31 mouse cellular contexts compared by ENCODE assay signal in genomic region chr1:42723769-42724300, GRCm38 (mm10). TPM values are rescaled to one million over a fixed set of nuclear protein-coding genes. Genes with fewer than 3 reads are reported as not detected.
"Had no signal": no experiment of that assay in that cellular context is flagged by ENCODE, and none has a peak within 500 bp of the region (broad histone marks: within the 10 kb centered on the region; RNA-seq: fewer than 3 reads in every experiment).

No protein-coding gene starts in this region.

- H3K4me2 ChIP-seq: heart, embryonic 12.5 days; hindbrain, embryonic 12.5 days; hindbrain, embryonic 14.5 days; intestine, embryonic 15.5 days; limb, embryonic 12.5 days; liver, embryonic 11.5 days; liver, embryonic 13.5 days; liver, embryonic 15.5 days had no signal

- H3K4me1 ChIP-seq: intestine, embryonic 15.5 days; limb, embryonic 12.5 days; liver, embryonic 13.5 days; liver, embryonic 15.5 days had no signal

- H3K27ac ChIP-seq: gastrocnemius, adult 2 months; heart, embryonic 10.5 days; hindbrain, embryonic 10.5 days; hindbrain, embryonic 12.5 days; hindbrain, embryonic 14.5 days; intestine, embryonic 15.5 days; layer of hippocampus, adult 2 months; left cerebral cortex, adult 2 months; limb, embryonic 10.5 days; limb, embryonic 12.5 days; liver, embryonic 13.5 days; liver, embryonic 15.5 days had no signal

- DNase-seq: gastrocnemius, adult 2 months; gastrocnemius, postnatal 10 days; gastrocnemius, postnatal 25 days; heart, adult 18-20 months; heart, postnatal 10 days; heart, postnatal 4 days; kidney, adult 18-20 months; kidney, adult 8-10 months; kidney, postnatal 10 days; kidney, postnatal 25 days; kidney, postnatal 4 days; liver; liver, embryonic 13.5 days had no signal

- H3K9ac ChIP-seq: heart, embryonic 12.5 days; hindbrain, embryonic 12.5 days; hindbrain, embryonic 14.5 days; intestine, embryonic 15.5 days; limb, embryonic 12.5 days; liver, embryonic 13.5 days; liver, embryonic 15.5 days had no signal

- H3K36me3 ChIP-seq: heart, embryonic 10.5 days; heart, embryonic 12.5 days; hindbrain, embryonic 10.5 days; hindbrain, embryonic 12.5 days; intestine, embryonic 15.5 days; limb, embryonic 10.5 days; limb, embryonic 12.5 days; liver, embryonic 13.5 days; liver, embryonic 15.5 days had no signal

- ATAC-seq: hindbrain, embryonic 16.5 days; inflammation-experienced regulatory T-cells, adult 6 months; intestine, embryonic 15.5 days; intestine, postnatal 0 days had no signal

- H3K27me3 ChIP-seq: hindbrain, embryonic 12.5 days; intestine, embryonic 15.5 days had no signal

- H3K9me3 ChIP-seq: heart, embryonic 10.5 days; heart, embryonic 12.5 days; hindbrain, embryonic 10.5 days; hindbrain, embryonic 12.5 days; intestine, embryonic 15.5 days; limb, embryonic 10.5 days; limb, embryonic 12.5 days; liver, embryonic 13.5 days; liver, embryonic 15.5 days had no signal

- H3K4me3 ChIP-seq: gastrocnemius, adult 2 months; heart, embryonic 10.5 days; heart, embryonic 12.5 days; hindbrain, embryonic 10.5 days; hindbrain, embryonic 12.5 days; intestine, embryonic 15.5 days; layer of hippocampus, adult 2 months; left cerebral cortex, adult 2 months; limb, embryonic 10.5 days; limb, embryonic 12.5 days; liver, embryonic 13.5 days; liver, embryonic 15.5 days had no signal

RNA-seq across cellular contexts. Expression of gene Pou3f3, which starts 28.3 kb away (rescaled TPM):
- total RNA-seq: gastrocnemius, adult 2 months; gastrocnemius, postnatal 25 days; granulocyte monocyte progenitor cell, adult 5-6 weeks; heart, postnatal 10 days had no signal
- polyA plus RNA-seq: heart, embryonic 14.5 days; heart, embryonic 16.5 days; inflammation-experienced regulatory T-cells, adult 6 months; limb, embryonic 10.5 days had no signal
